Mouse (Mus musculus) mature B cell (primary cell): Measurements from ENCODE around the gene Gm49450.
"Not testable (repeated sequence)": the region's sequence is repeated elsewhere in the genome, so short reads cannot be mapped to it uniquely, and the experiment has no call there.

Experiments
- in situ Hi-C: fragments of 300-500 bp; cut with MboI; formaldehyde crosslinking; loops from 2 replicates; pipeline ENCODE4 v1.14.3; 2019

Gm49450 gene

DNA sequence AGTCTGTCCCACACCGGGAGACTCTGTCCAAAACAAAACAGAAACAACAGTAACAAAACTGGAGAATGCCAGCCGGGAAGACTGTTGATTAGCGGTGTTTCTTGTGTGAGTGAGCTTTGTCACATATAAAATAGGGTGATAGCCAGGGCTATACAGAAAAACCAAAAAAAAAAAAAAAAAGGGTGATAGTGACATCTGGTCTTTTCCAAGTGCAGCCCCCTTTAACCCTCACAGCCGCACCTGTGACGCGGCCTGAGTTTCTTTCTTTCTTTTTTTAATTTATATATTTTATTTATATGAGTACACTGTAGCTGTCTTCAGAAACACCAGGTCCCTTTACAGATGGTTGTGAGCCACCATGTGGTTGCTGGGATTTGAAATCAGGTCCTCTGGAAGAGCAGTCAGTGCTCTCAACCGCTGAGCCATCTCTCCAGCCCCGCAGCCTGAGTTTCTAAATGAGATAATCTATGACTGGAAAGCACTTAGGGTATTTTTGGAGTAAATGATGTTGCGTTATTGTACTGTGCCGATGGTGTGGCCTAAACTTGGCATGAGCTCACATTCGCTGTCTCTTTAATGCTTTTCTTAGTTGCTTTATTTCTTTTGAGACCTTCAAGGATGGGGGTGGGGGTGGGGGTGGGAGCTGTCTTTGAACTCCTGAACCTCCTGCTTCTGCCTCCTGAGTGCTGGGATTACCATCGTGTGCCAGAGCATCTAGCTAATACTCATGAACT lies 32.8 kb upstream of the Gm49450 start:
- in situ Hi-C loops, result no loop called here

DNA sequence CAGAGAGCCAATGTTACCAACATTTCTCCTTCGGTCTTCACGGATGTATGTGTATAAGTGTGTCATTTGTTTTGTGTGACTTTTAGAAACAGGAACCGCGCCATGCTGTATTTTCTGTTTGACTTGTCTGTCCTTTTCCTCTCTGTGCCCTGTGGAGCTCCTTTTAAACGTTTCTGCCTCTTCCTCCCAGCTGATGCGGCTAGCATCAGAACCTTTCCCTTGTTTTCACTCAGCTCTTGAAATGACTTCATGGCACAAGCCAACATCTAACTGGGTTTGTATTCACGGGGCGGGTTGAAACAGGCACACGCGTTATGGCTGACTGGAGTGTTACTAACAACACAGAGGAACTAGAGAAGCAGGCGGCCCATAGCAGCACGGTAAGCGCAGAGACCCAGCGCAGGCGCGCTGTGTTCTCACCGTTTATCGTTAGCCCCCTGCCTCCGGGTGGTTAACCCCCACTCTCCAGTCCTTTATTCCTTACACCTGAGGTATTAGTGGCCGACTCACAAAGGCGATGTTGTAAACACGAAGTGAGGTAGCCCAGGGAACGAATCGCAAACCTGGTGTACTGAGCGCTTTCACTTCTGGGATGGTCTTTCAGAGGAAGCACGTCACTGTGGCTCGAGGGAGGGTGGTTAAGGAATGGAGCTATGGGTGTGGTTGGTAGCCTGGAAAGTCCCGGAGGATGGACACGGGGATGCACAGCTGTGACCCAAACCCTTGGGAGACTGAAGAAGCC lies 32.1 kb upstream of the Gm49450 start:
- in situ Hi-C loops, result no loop called here

DNA sequence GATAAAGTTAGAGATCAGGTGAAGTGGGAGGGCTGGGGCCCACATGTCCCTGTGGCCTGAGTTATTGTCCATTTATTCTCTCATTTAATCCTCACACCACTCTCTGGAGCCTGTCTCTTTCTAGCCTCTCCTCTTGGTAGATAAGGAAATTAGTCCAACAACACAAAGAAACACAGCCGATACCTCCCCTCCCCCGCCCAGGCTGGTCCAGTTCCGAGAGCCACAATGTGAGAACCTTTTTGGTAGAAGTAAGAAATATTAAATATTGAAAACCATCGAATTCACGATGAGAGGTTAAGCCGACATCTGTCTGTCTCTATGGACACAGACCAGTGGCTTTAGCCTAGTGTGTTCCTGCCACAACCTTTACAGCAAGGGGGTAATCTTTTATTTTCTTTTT lies 31.3 kb upstream of the Gm49450 start:
- in situ Hi-C loops, result no loop called here

GRCm38 (mm10) chr15:98983431-98984081 lies 30.2 kb upstream of the Gm49450 start:
- in situ Hi-C loops, result no loop called here

DNA sequence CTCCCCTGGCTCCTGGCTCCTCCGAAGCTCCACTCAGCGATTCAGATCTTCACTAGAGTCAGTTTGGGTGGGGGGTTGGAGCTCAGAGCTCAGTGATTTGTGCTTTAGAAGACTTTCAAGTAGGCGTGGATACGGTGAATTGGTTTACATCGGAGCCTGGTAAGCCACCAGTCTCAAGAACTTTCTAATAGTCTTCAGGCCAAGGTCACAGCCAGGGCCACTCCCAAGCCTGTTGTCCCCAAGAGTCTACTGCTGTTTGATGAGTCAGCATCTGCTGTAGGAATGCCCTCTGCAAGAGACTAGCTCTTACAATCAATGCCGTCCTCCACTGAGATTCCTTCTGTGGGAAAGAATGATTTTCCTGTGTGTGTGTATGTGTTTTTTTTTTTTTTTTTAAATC lies 28.7 kb upstream of the Gm49450 start:
- in situ Hi-C loops, result no loop called here

- in situ Hi-C loops, result no loop called here
Observed at GRCm38 (mm10) chr15:98980012-98980614, 26.8 kb upstream of the Gm49450 start.

DNA sequence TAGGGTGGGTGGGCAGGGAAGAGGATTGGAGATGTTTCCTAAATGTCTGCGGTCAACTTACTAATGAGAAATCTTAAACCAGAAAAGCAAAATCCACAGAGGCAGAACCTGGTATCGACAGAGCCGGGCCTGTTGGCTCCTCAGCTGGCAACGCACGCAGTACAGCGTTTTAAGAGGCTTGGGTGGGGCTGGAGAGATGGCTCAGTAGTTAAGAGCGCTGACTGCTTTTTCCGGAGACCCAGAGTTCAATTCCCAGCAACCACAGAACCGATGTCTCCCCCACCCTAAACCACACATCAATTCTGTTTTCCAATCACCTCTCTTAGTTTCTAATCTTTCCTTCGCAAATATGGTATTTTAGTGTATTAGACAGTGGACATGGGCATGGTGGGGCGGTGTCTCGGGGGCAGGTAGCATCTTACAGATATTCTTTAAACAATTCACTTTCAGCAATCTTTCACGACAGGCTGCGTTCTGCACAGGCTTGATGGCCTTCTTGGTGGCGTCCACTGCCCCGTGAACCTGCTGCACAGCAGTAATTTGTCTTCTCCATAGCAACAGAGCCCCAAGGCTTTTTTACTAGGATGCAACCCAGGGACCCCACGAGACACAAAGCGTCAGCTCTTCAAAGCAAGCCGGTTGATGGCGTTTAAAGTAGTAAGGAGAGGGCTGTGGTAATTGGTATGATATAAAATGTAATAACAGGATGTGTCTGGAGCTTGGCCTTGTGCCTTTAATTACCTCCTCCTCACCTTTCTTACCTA lies 25.2 kb upstream of the Gm49450 start:
- in situ Hi-C loops, result no loop called here

GRCm38 (mm10) chr15:98977759-98978408 lies 24.5 kb upstream of the Gm49450 start:
- in situ Hi-C loops, result no loop called here

DNA sequence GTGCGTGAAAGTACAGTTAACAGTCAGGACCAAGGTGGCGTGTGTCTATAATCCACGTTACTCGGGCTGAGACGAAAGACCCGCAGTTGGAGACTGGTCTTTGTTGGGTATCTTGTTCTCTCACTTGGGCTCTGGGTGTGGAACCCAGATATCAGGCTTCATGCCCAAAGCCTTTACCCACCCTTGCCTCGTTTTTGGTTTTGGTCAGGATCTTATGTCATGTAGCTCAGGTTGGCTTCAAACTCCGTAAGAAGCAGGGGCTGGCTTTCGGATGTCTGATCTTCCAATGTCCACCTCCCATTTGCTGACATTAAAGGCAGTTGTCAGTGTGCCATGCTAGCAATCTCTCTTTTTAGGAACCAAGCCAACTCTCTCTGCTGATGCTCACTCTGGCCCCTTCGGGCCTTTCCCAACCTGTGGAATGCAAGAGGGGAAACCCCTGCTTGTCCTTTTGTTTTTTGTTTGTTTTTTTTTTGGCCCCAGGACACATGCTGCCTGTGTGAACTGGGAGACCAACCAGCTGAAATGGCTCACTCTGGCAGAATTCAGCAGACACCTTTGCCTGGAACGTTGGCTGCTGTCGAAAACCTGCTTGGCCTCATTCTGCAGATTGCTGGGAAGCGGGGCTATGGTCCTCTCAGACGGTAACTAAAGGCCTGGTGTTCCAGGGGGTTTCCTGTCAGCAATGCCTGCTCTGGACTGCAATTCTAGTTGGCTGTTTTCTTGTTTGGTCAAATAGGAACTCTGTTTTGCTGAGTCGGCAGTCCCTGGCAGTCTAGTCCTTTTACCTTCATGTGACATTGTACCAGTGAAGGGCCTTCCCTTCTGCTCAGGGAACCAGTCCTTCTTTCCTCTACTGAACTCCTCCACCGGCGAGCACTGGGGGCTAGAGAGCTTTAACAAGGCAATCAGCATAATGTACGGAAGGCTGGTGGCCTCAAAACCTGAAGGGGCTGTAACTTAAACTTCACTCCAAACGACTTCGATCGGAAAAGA lies 23.7 kb upstream of the Gm49450 start:
- in situ Hi-C loops, result no loop called here

- in situ Hi-C loops, result no loop called here
Observed at GRCm38 (mm10) chr15:98973015-98973614, 19.8 kb upstream of the Gm49450 start.

GRCm38 (mm10) chr15:98971576-98972320 lies 18.4 kb upstream of the Gm49450 start:
- in situ Hi-C loops, result not testable (repeated sequence)

DNA sequence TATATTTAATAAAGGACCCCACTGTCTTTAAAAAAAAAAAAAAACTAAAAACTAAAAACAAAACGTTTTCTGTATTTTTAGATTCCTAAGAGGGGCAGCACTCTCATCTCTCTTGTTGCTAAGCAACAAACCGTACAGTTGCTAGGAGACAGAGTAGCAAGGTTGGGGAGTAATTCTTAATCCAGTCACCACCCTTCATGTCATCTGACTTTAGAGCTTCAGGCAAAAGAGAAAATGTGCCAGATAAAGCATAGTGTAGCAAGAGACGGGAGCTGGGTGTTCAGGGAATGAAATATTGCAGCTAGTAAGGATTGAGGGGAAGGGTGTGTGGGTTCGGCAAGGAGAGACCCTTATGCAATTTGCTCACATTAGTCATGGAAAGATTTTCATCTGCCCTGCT lies 17.8 kb upstream of the Gm49450 start:
- in situ Hi-C loops, result no loop called here

DNA sequence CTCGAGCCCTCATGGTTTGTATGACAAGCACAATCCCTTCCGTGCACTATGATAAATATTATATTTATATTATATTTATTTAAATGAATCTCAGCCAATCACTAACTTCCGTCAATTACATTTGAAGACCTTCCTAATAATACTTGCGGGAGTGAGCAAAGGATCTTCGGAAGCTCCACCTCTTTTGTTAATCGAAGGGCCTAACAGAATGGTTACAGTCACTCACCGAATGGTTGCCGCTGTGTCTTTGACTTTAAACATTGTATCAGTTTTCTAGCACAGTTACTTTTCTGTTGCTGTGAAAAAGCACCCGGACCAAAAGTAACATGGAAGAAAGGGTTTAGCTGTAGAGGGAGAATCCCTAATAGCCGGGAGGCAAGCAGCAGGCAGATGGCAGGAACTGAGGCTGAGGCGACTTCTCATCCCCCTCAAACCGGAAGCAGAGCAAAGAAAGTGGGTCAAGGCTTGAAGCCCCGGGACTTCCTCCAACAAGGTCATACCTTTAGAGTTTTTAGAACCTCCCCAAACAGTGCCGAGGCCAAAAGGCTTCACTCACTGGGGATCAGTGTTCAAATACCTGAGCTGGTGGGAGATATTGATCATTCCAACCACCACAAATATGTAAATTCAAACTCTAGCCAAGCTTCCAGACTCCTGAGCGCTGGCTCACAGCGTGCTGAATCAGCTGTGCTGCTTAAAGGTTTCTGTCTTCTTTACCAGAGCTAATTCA lies 16.2 kb upstream of the Gm49450 start:
- in situ Hi-C loops, result no loop called here

DNA sequence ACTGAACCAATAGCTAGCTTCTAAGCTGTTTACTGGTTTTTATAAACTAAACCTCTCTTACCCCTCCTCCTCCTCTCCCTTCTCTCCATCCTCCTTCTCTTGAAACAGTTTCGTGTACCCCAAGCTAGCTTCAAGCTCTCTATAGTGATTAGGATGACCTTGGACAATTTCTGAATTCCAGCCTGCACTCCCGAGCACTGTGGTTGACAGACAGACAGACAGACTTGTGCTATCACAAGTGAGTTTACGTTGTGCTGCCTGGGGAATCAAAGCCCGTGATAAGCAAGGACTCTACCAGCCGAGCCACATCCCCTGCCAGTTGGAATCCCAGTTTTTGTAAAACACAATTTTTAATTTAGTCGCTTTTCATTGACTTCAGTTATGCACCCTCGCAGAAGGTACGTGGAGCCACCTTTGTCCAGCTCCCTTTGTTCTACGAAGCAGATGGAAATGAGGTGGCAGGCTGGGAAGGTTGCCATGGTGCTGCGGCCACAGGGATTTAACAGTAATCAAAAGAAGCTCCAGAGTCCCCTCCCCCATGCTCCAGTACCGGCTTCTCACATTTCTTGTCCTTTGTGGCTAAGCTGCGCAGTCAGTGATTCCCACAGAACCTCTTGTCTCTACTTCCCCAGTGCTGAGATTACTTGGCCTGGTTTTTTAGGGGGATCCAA lies 15.5 kb upstream of the Gm49450 start:
- in situ Hi-C loops, result no loop called here

GRCm38 (mm10) chr15:98959531-98959930 lies 6.2 kb upstream of the Gm49450 start:
- in situ Hi-C loops, result no loop called here

DNA sequence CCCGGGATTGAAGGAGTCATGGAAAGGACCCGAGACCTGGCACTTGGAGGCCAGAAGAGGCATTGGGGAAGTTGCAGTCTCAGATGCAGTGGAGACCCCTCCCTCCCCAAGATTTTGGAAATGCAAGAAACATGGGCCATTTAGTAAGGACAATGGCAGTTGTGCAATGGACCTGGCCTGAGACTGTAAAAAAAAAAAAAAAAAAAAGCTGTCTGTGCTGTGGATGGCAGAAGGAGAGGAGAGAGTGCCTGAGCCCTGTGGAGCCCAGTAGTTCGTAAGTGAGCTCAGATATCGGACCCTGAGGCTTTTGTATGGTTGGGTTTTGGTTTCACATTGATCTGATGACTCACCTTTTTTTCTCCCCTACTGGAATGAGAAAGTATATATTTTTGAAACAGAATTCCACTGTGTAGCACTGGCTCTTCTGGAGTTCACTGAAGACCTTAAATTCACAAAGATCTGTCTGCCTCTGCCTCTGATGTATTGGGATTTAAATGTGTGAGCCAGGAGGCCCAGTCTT lies 5.6 kb upstream of the Gm49450 start:
- in situ Hi-C loops, result no loop called here

DNA sequence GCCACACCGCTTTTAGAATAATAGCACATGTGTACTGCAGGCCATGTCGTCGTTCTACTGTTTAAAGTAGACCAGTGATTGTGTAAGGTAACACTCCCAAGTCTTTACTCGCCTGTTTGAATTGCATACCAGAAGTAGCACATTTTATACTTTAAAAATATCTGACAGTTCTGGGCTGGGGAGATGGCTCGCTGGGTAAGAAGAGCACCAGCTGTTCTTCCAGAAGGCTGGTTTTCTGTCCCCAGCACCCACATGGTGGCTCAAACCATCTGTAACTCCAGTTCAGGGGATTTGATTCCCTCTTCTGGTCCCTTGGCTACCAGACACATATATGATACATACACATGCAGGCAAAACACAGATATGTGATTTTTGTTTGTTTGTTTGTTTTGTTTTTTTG lies 4.1 kb upstream of the Gm49450 start:
- in situ Hi-C loops, result no loop called here
